Mouse (Mus musculus): ENCODE results near the gene St6galnac5.

- no peak for TF ChIP-seq EP300 (IDR thresholded peaks at IDR 0.05; ENCODE audit: insufficient read depth, low read depth, low read length)
- no peak for TF ChIP-seq CTCF (IDR thresholded peaks at IDR 0.05; ENCODE audit: low read depth, low read length)
These were observed 36.0 kb upstream of the St6galnac5 start for GRCm38 (mm10) chr3:153018051-153018450.

All from ES-Bruce4 (cell line).